Mouse (Mus musculus) olfactory bulb, adult 2 months (tissue): ENCODE measurements around the gene Mrps2. TPM values are rescaled to one million over a fixed set of nuclear protein-coding genes. Genes with fewer than 3 reads are reported as not detected.

Source experiments
- H3K27ac ChIP-seq: fragments of 200-500 bp; 2 replicates; pipeline ENCODE4 v1.5.1; 2012; ENCODE audit warnings: low read depth, low read length; ENCODE audit not compliant: insufficient read depth
- H3K4me1 ChIP-seq: fragments of 200-500 bp; 2 replicates; pipeline ENCODE4 v1.6.1; 2012; ENCODE audit warnings: low read length; ENCODE audit not compliant: control insufficient read depth, insufficient read depth
- H3K4me3 ChIP-seq: fragments of 200-500 bp; 2 replicates; pipeline ENCODE4 v1.5.1; 2012; ENCODE audit warnings: mild to moderate bottlenecking, low read depth, low read length, moderate library complexity; ENCODE audit not compliant: insufficient read depth
- CTCF ChIP-seq: fragments of 200-500 bp; IDR thresholded peaks from 2 replicates; pipeline ENCODE4 v1.5.1; 2012; ENCODE audit warnings: low read depth, mild to moderate bottlenecking, low read length, moderate library complexity; ENCODE audit not compliant: insufficient read depth
- POLR2A ChIP-seq: fragments of 200-500 bp; IDR thresholded peaks from 2 replicates; pipeline ENCODE4 v1.6.1; 2012; ENCODE audit warnings: mild to moderate bottlenecking, low read depth, low read length, moderate library complexity; ENCODE audit not compliant: insufficient read depth
- WGBS: fragments of 180-500 bp; shearing (Covaris S2); methylation state at CpG from one replicate; pipeline ENCODE4 v1.1.7; 2018; 5-methylcytosine and 5-hydroxymethylcytosine counted together
- polyA plus RNA-seq: library from polyadenylated mRNA; stranded (reverse); fragments of >200 nt; gene quantifications from 2 replicates; pipeline ENCODE4 v1.2.4, GENCODE M21; 2012; ENCODE audit warnings: low replicate concordance; ENCODE audit not compliant: missing spikeins, insufficient read depth, insufficient read length

The Mrps2 gene
- polyA plus RNA-seq, 1 experiment: not detected

DNA sequence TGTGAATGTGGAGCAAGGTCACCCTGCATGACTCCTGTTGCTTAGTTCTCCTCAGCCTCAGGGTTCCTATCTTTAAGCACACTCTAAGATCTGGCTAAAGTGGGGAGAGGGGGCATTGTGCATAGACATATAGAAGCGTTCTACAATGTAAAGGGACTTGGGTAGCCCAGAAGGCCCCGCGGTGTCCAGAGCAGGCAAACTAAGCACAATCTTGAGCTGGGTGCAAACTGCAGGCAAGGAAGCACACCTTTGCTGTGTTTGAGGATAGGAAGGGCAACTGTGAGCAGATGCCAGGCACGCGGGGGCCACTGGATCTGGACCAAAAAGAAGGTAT lies 21.7 kb upstream of the Mrps2 start:
- WGBS: 6% methylated on average over 5 of the region's 5 CpGs
- H3K27ac ChIP-seq: no peak overlapping the region
- TF ChIP-seq CTCF (no peak), POLR2A (no peak)
- peak overlapping the region; percentile 84 for H3K4me3 ChIP-seq
- peaks cover 11% of the 10 kb centered on the region for H3K4me1 ChIP-seq

DNA sequence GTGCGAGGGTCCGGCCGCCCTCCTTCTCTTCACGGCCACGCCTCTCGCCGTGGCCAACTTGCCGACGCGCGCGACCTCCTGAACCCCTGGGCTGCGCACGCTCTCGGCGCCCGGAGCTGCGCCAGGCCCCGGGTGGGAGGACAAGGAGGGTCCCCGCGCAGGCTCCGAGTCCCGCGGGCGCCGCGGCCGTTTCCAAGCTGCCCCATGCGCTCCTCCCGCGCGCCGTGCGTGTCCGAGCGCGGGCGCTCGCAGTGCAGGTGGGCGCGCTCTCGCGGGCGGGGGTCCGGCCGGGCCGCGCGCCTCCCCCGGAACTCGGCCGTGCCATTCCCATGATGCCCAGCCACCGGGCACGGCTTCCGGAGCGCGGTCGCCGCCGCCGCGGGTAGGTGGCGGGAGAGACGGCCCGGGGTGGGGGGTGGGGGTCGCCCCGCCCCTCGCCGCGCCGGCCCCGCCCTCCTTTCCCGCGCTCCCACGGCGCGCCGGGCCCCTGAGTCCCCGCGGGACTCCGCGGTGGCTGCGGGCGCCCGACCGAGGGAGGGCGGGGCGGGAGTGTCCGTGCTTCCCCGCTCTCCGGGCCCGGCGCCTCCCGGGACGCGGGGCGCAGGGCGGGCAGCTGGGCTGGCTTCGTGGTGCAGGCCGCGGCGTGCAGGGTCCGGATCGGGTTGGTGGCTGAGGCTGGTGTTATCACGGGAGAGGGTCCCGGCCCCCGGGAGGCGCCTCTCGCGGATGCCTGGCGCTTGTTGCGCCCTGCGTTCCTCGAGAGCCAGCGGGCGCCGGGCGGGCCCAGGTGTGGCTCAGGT lies 21.2 kb upstream of the Mrps2 start, which contains the start of gene Ppp1r26:
TSS of gene Ppp1r26 (plus strand) at position 286 of the 800 bp plus-strand sequence.
- TF ChIP-seq CTCF (no peak), POLR2A (no peak; the same call in 1 of the 2 replicates)
- no peak within 1 kb of the TSS for H3K27ac ChIP-seq
- WGBS: under 1% methylated on average over 107 of the region's 118 CpGs
- H3K4me3 ChIP-seq: peak within 1 kb of the TSS; percentile 84
- peaks cover 11% of the 10 kb centered on the region for H3K4me1 ChIP-seq

DNA sequence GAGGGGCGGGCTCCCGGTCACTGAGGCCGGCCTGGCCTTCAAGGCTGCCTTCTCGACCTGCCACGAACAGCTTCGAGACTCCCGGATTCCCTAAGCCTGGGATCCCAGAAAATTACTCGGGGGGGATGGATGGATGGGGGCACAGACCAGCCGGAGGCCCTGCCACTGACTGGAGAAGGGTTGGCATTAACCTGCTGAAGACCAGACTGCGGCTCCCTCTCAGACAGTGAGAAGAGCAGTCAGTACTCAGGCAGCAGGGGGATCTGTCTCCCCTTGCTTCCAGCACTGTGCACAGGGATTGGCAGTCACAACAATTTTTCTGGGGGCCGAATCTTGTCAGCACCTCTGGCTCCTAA lies 20.6 kb upstream of the Mrps2 start:
- Histone ChIP-seq H3K4me3 (peak overlapping the region; percentile 84), H3K27ac (no peak overlapping the region), H3K4me1 (peaks cover 11% of the 10 kb centered on the region)
- TF ChIP-seq CTCF: no peak
- no peak for TF ChIP-seq POLR2A
- WGBS: 2% methylated on average over 11 of the region's 11 CpGs

DNA sequence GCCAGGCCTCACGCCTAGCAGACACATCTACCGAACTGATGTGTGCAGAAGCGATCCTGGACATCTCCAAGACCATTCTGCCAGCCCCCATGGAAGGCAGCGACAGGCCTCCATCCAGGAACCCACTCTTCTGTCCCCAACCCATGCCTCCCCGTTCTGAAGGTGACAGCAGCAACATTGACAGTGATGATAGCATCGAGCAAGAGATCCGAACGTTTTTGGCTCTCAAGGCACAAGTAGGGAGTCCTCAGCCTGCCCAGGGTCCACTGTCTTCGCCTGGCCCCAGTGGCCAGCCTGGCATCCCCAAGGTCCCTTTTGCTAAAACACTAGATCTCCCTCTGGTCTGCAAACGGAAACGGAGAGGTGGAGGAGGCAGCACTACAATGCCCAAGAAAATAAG lies 16.2 kb upstream of the Mrps2 start:
- no peak overlapping the region for H3K4me3 ChIP-seq
- no peak for TF ChIP-seq CTCF
- no peak for TF ChIP-seq POLR2A
- H3K27ac ChIP-seq: no peak overlapping the region
- WGBS: 93% methylated on average over 11 of the region's 11 CpGs
- peaks cover 5% of the 10 kb centered on the region; the same call in 1 of the 2 replicates for H3K4me1 ChIP-seq

DNA sequence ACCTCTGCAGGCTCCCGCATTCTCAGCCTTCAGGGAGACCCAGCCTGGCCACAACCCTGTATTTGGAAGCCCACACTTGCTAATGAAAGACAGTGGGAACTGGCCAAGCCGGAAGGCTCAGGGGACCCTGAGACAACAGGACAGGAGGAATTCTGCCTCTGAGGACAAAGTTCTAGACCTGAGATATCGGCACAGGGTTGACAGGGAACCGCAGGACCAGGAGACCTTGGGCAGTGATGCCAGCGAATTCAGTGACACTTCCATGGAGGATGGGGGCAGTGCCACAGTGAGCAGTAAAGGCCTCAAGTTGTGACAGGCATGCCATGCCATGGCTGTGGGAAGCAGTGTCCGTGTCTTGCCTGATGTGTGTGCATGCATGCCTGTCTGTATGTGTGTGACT lies 14.3 kb upstream of the Mrps2 start:
- Histone ChIP-seq H3K27ac (no peak overlapping the region), H3K4me3 (no peak overlapping the region), H3K4me1 (no peaks in the 10 kb centered on the region)
- 92% methylated on average over 6 of the region's 6 CpGs for WGBS
- TF ChIP-seq POLR2A (no peak), CTCF (no peak)

DNA sequence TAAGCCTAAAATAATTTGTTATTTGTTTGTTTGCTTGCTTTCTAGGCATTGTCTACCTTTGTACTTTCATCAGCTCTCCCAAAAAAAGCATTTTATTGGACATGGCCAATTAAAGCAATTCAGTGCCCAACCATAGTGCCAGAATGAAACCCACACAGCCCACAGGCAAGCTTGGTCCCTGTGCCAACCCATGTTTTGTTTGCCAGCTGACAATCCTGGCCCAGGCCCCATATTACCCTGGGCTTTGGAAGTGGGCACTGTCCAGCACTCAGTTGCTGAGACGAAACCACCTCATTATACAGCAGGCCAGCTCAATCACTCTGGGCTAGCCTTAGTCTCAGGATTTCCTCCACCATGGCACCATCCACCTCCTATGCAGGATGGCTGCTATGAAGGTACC lies 11.2 kb upstream of the Mrps2 start:
- H3K4me1 ChIP-seq: no peaks in the 10 kb centered on the region
- 50% methylated on average over 1 of the region's 1 CpGs for WGBS
- no peak overlapping the region for H3K4me3 ChIP-seq
- H3K27ac ChIP-seq: no peak overlapping the region
- TF ChIP-seq CTCF: no peak
- TF ChIP-seq POLR2A: no peak

DNA sequence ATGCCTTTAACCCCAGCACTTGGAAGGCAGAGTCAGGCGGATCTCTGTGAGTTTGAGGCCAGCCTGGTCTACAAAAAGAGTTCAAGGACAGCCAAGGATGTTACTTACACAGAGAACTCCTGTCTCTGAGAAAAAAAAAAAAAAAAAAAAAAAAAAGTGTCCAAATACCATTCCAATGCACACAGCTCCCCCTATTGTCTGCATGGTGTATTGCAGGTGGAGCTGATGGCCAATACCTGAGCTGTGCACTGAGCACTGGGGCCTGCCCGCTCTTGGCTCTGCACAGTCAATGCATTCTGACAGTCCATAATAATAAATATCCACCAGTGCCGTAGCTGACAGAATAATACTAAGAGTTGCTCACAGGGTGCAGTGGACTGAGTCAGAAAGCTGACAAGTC lies 3.9 kb upstream of the Mrps2 start:
- H3K27ac ChIP-seq: no peak overlapping the region
- 66% methylated on average over 3 of the region's 3 CpGs for WGBS
- TF ChIP-seq CTCF: no peak
- no peak for TF ChIP-seq POLR2A
- H3K4me1 ChIP-seq: peaks cover 14% of the 10 kb centered on the region
- no peak overlapping the region for H3K4me3 ChIP-seq

DNA sequence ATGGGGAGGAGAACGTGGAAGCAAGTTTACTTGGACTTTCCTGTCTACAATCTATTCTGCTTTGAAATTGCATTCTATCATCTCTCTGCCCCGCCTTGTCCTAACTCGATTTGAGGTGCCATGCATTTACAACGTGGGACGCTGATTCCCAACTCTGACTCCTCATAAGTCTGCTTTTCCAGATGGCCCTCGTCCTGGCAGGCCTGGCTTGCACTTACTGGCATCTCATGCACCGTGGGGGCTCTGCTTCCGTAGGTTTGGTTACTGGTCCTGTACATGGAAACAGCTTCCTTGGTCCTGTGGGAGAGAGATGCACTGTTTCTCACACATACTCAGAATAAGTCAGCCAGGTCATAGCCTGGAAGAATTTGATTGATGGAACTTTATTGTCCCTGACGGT lies 2.9 kb upstream of the Mrps2 start:
- Histone ChIP-seq H3K4me3 (no peak overlapping the region), H3K27ac (no peak overlapping the region), H3K4me1 (peaks cover 21% of the 10 kb centered on the region)
- 88% methylated on average over 9 of the region's 9 CpGs for WGBS
- TF ChIP-seq POLR2A: no peak
- TF ChIP-seq CTCF: no peak

DNA sequence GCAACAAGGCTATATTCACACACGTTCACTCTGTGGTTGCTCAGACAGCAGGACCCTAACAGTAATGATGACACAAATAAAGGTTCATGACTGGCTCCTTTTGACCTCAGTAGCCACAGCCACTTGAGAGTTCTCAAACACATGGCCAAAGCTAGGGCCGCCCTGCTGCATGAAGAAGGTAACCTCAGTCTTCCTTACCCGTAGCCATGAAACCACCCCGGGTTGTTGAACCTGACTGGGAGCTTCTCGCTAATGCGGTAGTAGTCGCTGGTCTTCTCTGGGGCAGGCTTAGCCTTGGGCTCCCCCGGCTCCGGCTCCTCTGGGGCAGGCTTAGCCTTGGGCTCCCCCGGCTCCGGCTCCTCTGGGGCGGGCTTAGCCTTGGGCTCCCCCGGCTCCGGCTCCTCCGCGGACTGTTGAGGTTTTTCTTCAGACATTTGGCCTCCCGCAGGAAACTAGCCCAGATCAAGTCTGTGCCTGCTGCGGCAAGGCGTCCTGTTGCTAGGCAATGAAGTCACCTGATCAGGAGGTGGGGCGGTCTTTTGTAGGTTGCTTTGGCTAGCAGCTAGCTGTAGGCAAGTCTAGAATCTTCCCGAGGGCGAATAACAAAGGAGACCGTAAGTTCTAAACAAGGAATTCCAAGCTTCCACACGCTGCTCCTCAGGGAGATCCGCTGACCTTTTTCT lies 1.9 kb upstream of the Mrps2 start, which contains the start of gene 1700007K13Rik:
TSS of gene 1700007K13Rik (minus strand) at position 497 of the 683 bp plus-strand sequence.
- H3K4me1 ChIP-seq: peaks cover 21% of the 10 kb centered on the region
- 6% methylated on average over 25 of the region's 25 CpGs for WGBS
- no peak for TF ChIP-seq POLR2A
- no peak for TF ChIP-seq CTCF
- H3K4me3 ChIP-seq: peak within 1 kb of the TSS; percentile 0; the same call in 1 of the 2 replicates
- no peak within 1 kb of the TSS for H3K27ac ChIP-seq
